ENCODE assay signal across 10 mouse cellular contexts in genomic region chr4:141279327-141279726, GRCm38 (mm10). TPM values are rescaled to one million over a fixed set of nuclear protein-coding genes. Genes with fewer than 3 reads are reported as not detected.
A peak's percentile ranks its signal among the peaks of the same experiment; 100 is the strongest.
DNase-seq lines count a peak whose midpoint lies in the region; ATAC-seq and TF ChIP-seq lines count a peak whose summit lies in the region.
"Had no signal": no experiment of that assay in that cellular context is flagged by ENCODE, and none has a peak within 500 bp of the region (broad histone marks: within the 10 kb centered on the region; RNA-seq: fewer than 3 reads in every experiment).

No protein-coding gene starts in this region.

- H3K9me3 ChIP-seq in liver, postnatal 0 days (ENCODE audit: low read length), result no peaks in the 10 kb centered on the region
- no peaks in the 10 kb centered on the region for H3K9me3 ChIP-seq in hindbrain, embryonic 16.5 days (ENCODE audit: control insufficient read depth, low read length)

- no peak overlapping the region for H3K4me3 ChIP-seq in liver, postnatal 0 days (ENCODE audit: low read depth, low read length)
- no peak overlapping the region for H3K4me3 ChIP-seq in hindbrain, embryonic 16.5 days (ENCODE audit: low read length)

- DNase-seq in heart, adult 18-20 months, result peak; percentile 55 to 69
- no peak for DNase-seq in heart, postnatal 14 days
- peak; percentile 70 for DNase-seq in urinary bladder, postnatal 14 days (ENCODE audit: low spot score)
- DNase-seq in urinary bladder, postnatal 4 days (ENCODE audit: low spot score in 2 of 2), result no peak
- peak; percentile 66 for DNase-seq in liver, postnatal 0 days
- no peak for DNase-seq in embryo, embryonic 11 days
- DNase-seq in frontal cortex, postnatal 14 days (ENCODE audit: low spot score in 2 of 2), result no peak
- DNase-seq: B cell, adult 2 months; cerebellum, adult 2 months had no signal

- no peaks in the 10 kb centered on the region for H3K36me3 ChIP-seq in liver, postnatal 0 days (replicated peaks; ENCODE audit: insufficient read depth, low read length)
- no peaks in the 10 kb centered on the region for H3K36me3 ChIP-seq in hindbrain, embryonic 16.5 days (ENCODE audit: control insufficient read depth, insufficient read depth, low read length)

- intact Hi-C loops in heart, postnatal 14 days (cut with DNase I), result no loop called here

- H3K4me1 ChIP-seq in liver, postnatal 0 days (ENCODE audit: insufficient read depth), result peaks cover 38% of the 10 kb centered on the region
- peaks cover 10% of the 10 kb centered on the region for H3K4me1 ChIP-seq in hindbrain, embryonic 16.5 days (ENCODE audit: control insufficient read depth, insufficient read depth, low read depth, low read length)

- H3K27ac ChIP-seq in liver, postnatal 0 days (ENCODE audit: low read depth), result peak overlapping the region; percentile 80
- H3K27ac ChIP-seq in hindbrain, embryonic 16.5 days (ENCODE audit: low read depth, low read length), result no peak overlapping the region

- no peak for TF ChIP-seq EP300 in liver, postnatal 0 days (IDR thresholded peaks at IDR 0.05; ENCODE audit: low read depth)

- ATAC-seq in liver, postnatal 0 days, result peak; percentile 74
- no peak for ATAC-seq in hindbrain, embryonic 16.5 days

- WGBS in liver, postnatal 0 days (ENCODE audit: insufficient replicate concordance), result 41% methylated on average over 15 of the region's 15 CpGs
- 50% methylated on average over 15 of the region's 15 CpGs for WGBS in hindbrain, embryonic 16.5 days

- no peak overlapping the region for H3K9ac ChIP-seq in liver, postnatal 0 days (replicated peaks)
- H3K9ac ChIP-seq in hindbrain, embryonic 16.5 days (ENCODE audit: low read depth, low read length), result no peak overlapping the region

- no peak overlapping the region for H3K4me2 ChIP-seq in liver, postnatal 0 days (ENCODE audit: low read depth, low read length)
- H3K4me2 ChIP-seq in hindbrain, embryonic 16.5 days (ENCODE audit: low read length), result no peak overlapping the region

- H3K27me3 ChIP-seq in liver, postnatal 0 days (ENCODE audit: insufficient read depth, low read length), result no peaks in the 10 kb centered on the region
- H3K27me3 ChIP-seq in hindbrain, embryonic 16.5 days (replicated peaks; ENCODE audit: control insufficient read depth, insufficient read depth, low read length), result no peaks in the 10 kb centered on the region

- no peak for TF ChIP-seq CTCF in liver, postnatal 0 days (IDR thresholded peaks at IDR 0.05; ENCODE audit: low read depth)

RNA-seq across cellular contexts. Expression of gene Epha2, which starts 21.7 kb away (rescaled TPM):
- 1 to 10 TPM; 6.2 to 6.6 TPM for total RNA-seq in heart, adult 18-20 months (2021)
- 1 to 10 TPM; 8.0 to 8.9 TPM for total RNA-seq in heart, postnatal 14 days (2021)
- 1.5 and 2.4 TPM in 2 replicates for polyA plus RNA-seq in liver, postnatal 0 days (2015; fragmentation: Nextera tagmentation; extraction: Ambion mirVana)
- polyA plus RNA-seq in hindbrain, embryonic 16.5 days (2015; fragmentation: Nextera tagmentation; extraction: Ambion mirVana), result 1.1 TPM in 2 replicates

RNA-seq across cellular contexts. Expression of gene Arhgef19, which starts 40.0 kb away (rescaled TPM):
- total RNA-seq in heart, adult 18-20 months (2021), result 10 to 100 TPM; 28.3 to 31.3 TPM
- 10 to 100 TPM; 20.7 TPM for total RNA-seq in heart, postnatal 14 days (2021)
- 3.0 and 4.2 TPM in 2 replicates for polyA plus RNA-seq in liver, postnatal 0 days (2015; fragmentation: Nextera tagmentation; extraction: Ambion mirVana)
- 1.7 and 2.0 TPM in 2 replicates for polyA plus RNA-seq in hindbrain, embryonic 16.5 days (2015; fragmentation: Nextera tagmentation; extraction: Ambion mirVana)

Comparison
In these comparisons a context has a peak if more than half of its experiments do, and no peak if none do; other contexts are left out.
1. DNase-seq: peak in heart, adult 18-20 months (2 of 2), urinary bladder, postnatal 14 days (single experiment) and liver, postnatal 0 days (single experiment); none in heart, postnatal 14 days (0 of 2), urinary bladder, postnatal 4 days (0 of 2), embryo, embryonic 11 days (single experiment) and frontal cortex, postnatal 14 days (0 of 2).